Mouse (Mus musculus) C2C12 (cell line): Measurements from ENCODE around the gene Adgrb3. TPM values are rescaled to one million over a fixed set of nuclear protein-coding genes. Genes with fewer than 3 reads are reported as not detected.

ENCODE experiments used
- H3K27me3 ChIP-seq: one replicate; pipeline ENCODE4 v1.6.1; 2011; ENCODE audit not compliant: control insufficient read depth, insufficient read depth, insufficient read length
- H3K36me3 ChIP-seq: one replicate; pipeline ENCODE4 v1.6.1; 2011; ENCODE audit not compliant: control insufficient read depth, insufficient read depth
- H3K4me3 ChIP-seq: one replicate; pipeline ENCODE4 v1.5.1; 2011; ENCODE audit warnings: mild to moderate bottlenecking, control low read depth; ENCODE audit not compliant: poor library complexity, insufficient read depth, severe bottlenecking
- H3K79me2 ChIP-seq: one replicate; pipeline ENCODE4 v1.6.1; 2011; ENCODE audit not compliant: control insufficient read depth, insufficient read depth
- H3K79me3 ChIP-seq: one replicate; pipeline ENCODE4 v1.6.1; 2011; ENCODE audit warnings: low read depth, control low read depth
- H3ac ChIP-seq: one replicate; pipeline ENCODE3; 2011; ENCODE audit warnings: low read depth; ENCODE audit not compliant: control insufficient read depth, insufficient read length
- CEBPB ChIP-seq: IDR thresholded peaks from one replicate; pipeline ENCODE4 v1.6.1; 2011; ENCODE audit warnings: low read depth, mild to moderate bottlenecking, control low read depth, moderate library complexity
- CTCF ChIP-seq: IDR thresholded peaks from one replicate; pipeline ENCODE4 v1.5.1; 2011; ENCODE audit not compliant: control insufficient read depth, insufficient read depth, insufficient read length
- FOSL1 ChIP-seq: IDR thresholded peaks from one replicate; pipeline ENCODE4 v1.8.0; 2011; ENCODE audit warnings: mild to moderate bottlenecking, low read length; ENCODE audit not compliant: poor library complexity, insufficient read depth, severe bottlenecking
- MAX ChIP-seq: IDR thresholded peaks from one replicate; pipeline ENCODE4 v1.6.1; 2011; ENCODE audit warnings: mild to moderate bottlenecking, control low read depth
- MYOD1 ChIP-seq: IDR thresholded peaks from one replicate; pipeline ENCODE4 v1.6.1; 2011; ENCODE audit warnings: low read depth; ENCODE audit not compliant: control insufficient read depth, insufficient read length
- MYOG ChIP-seq: IDR thresholded peaks from one replicate; pipeline ENCODE4 v1.6.1; 2011; ENCODE audit not compliant: control insufficient read depth, insufficient read length; ENCODE audit errors: extremely low read depth
- USF1 ChIP-seq: IDR thresholded peaks from one replicate; pipeline ENCODE4 v1.6.1; 2011; ENCODE audit warnings: low read depth, mild to moderate bottlenecking, control low read depth, moderate library complexity
- polyA plus RNA-seq: library from polyadenylated mRNA; unstranded; fragments of >200 nt; fragmentation: generic; extraction: Trizol; gene quantifications from one replicate; pipeline ENCODE4 v1.2.1, GENCODE M21; 2012; ENCODE audit warnings: missing spikeins

Adgrb3 gene
- polyA plus RNA-seq, 1 experiment, result not detected

DNA sequence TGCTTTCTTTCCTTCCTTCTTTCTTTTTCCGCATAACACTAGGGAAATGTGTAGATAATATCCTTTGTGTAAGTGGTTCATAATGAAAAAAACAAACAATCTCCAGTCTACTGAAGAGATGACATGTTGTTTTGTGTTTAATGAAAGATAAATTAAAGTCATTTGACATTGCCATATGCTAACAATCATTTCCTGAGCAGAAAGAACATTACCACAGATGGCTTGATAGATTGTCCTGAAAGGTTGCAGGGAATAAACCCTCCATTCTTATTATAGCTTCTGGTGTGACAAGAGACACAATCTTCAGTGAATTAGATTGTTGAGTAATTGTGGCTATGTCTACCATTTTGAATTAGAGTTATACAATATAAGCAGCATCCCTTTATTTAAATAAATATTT, 247.8 kb downstream of the Adgrb3 start:
- no peaks in the 10 kb centered on the region for H3K27me3 ChIP-seq
- H3ac ChIP-seq, result no peak overlapping the region
- no peaks in the 10 kb centered on the region for H3K79me2 ChIP-seq
- H3K4me3 ChIP-seq, result no peak overlapping the region
- no peak for TF ChIP-seq FOSL1
- TF ChIP-seq CEBPB, result no peak
- TF ChIP-seq USF1, result no peak
- no peak for TF ChIP-seq MYOG
- no peak for TF ChIP-seq MYOD1
- TF ChIP-seq CTCF, result no peak
- TF ChIP-seq MAX, result no peak
- no peaks in the 10 kb centered on the region for H3K79me3 ChIP-seq
- H3K36me3 ChIP-seq, result no peaks in the 10 kb centered on the region

DNA sequence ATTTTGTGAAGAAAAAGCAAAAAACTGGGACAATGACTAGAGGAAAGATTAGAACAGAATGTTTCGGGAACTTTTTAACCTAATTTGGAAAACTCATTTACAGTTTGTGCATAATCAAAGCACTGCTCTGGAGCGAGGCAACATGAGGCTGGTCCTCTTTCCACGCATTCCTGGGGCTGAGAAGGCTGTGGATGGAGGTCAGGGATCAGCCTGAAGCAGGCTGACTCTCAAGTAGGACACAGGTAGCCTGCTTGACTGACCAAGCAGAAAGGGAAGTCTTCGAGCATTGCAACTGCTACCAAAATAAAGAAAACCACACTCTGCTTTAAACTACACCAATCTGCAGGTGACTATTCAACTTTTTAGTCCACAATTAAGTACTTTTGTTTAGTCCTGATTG, 251.7 kb downstream of the Adgrb3 start:
- TF ChIP-seq MYOG, result no peak
- no peak for TF ChIP-seq CTCF
- no peak for TF ChIP-seq MYOD1
- TF ChIP-seq USF1, result no peak
- no peak for TF ChIP-seq CEBPB
- TF ChIP-seq FOSL1, result no peak
- no peak for TF ChIP-seq MAX
- no peaks in the 10 kb centered on the region for H3K79me3 ChIP-seq
- H3K4me3 ChIP-seq, result no peak overlapping the region
- H3ac ChIP-seq, result no peak overlapping the region
- H3K27me3 ChIP-seq, result no peaks in the 10 kb centered on the region
- H3K79me2 ChIP-seq, result no peaks in the 10 kb centered on the region
- H3K36me3 ChIP-seq, result no peaks in the 10 kb centered on the region

DNA sequence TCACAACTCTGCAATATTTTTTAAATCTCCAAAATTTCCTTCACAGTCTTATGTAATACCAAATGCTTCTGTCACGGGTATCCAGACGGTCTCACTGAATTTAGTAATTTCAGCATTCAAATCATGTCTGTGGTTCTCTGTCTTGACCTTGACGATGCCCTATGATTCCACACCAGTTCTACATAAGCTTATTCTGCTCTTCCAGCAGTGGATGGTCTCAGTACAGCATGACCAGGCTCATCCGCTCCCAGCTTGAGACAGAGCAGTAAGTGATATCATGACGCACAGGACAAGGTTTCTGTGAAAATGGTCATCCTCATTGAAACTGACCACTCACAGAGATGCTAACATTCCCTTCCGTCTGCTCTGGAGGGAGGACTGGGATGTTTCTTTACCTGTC, 252.9 kb downstream of the Adgrb3 start:
- no peak for TF ChIP-seq MYOD1
- no peak for TF ChIP-seq MYOG
- no peak for TF ChIP-seq CEBPB
- TF ChIP-seq USF1, result no peak
- TF ChIP-seq FOSL1, result no peak
- no peak for TF ChIP-seq CTCF
- Histone ChIP-seq H3K4me3 (no peak overlapping the region), H3K36me3 (no peaks in the 10 kb centered on the region), H3K27me3 (no peaks in the 10 kb centered on the region), H3K79me2 (no peaks in the 10 kb centered on the region), H3ac (no peak overlapping the region), H3K79me3 (no peaks in the 10 kb centered on the region)

DNA sequence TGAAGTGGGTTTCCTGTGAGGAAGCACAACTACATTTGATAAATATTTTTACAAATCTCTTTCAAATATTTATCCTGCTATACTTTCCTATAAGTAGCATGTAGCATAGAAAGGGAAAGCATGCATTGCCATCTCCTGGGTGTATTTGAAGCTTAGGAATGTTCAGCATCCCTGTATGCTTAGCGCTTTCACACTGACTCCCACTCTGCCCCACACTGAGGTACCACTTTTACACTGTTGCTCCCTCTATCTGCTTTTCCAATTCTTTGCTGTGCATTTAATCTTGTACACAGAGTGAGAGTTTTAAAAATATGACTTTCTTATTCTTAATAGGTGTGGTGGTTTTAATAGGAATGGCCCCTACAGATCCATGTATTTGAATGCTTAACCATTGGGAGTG, 261.4 kb downstream of the Adgrb3 start:
- H3K36me3 ChIP-seq, result no peaks in the 10 kb centered on the region
- H3ac ChIP-seq, result no peak overlapping the region
- H3K27me3 ChIP-seq, result no peaks in the 10 kb centered on the region
- TF ChIP-seq FOSL1 (no peak), CEBPB (no peak), MYOD1 (no peak), USF1 (no peak), MYOG (no peak), MAX (no peak), CTCF (no peak)
- H3K79me2 ChIP-seq, result no peaks in the 10 kb centered on the region
- no peaks in the 10 kb centered on the region for H3K79me3 ChIP-seq
- no peak overlapping the region for H3K4me3 ChIP-seq

DNA sequence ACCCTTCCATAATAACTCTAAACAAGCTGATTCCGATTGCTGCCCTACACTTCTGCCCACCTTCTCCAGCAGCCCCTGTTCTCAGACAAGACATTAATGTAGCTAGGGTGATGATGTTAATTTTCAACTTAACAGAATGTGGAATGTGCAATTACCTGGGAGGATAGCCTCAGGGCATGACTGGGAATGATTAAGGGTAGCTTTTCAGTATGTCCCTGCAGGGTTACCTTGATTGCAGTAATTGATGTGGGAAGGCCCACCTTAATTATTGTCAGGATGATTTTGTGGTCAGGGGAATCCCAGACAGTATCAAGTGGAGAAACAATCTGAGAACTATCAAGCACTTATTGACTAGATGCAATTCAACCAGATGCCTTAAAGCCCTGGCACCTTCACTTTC, 283.4 kb downstream of the Adgrb3 start:
- H3K4me3 ChIP-seq, result no peak overlapping the region
- TF ChIP-seq USF1 (no peak), MYOD1 (no peak), MYOG (no peak), CEBPB (no peak), FOSL1 (no peak), CTCF (no peak), MAX (no peak)
- no peaks in the 10 kb centered on the region for H3K27me3 ChIP-seq

DNA sequence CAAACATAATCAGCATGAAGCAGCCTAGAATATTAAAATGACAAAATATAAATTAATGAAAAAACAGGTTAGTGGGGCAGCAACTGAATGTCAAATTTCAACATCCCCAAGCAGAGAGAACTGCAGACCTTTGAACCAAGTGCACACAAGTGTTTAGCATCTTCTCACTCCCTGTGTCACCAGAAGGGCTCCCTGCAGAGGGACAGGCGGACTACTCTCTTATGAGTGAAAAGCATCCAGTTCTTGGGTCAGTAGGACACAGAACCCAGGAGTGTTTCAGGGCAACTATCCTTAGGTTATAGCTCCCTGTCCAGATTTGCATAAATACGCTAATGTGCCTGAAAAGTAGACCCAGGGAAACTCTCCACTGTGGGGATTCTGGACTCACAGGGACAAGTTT, 285.6 kb downstream of the Adgrb3 start:
- Histone ChIP-seq H3K79me2 (no peaks in the 10 kb centered on the region), H3K27me3 (no peaks in the 10 kb centered on the region), H3K4me3 (no peak overlapping the region), H3K36me3 (no peaks in the 10 kb centered on the region), H3K79me3 (no peaks in the 10 kb centered on the region), H3ac (no peak overlapping the region)
- no peak for TF ChIP-seq MAX
- TF ChIP-seq CEBPB, result no peak
- no peak for TF ChIP-seq USF1
- no peak for TF ChIP-seq MYOD1
- TF ChIP-seq CTCF, result no peak
- TF ChIP-seq FOSL1, result no peak
- no peak for TF ChIP-seq MYOG

More for the DNA sequence above, 283.4 kb downstream of the Adgrb3 start:
- Histone ChIP-seq H3ac (no peak overlapping the region), H3K79me3 (no peaks in the 10 kb centered on the region), H3K36me3 (no peaks in the 10 kb centered on the region), H3K79me2 (no peaks in the 10 kb centered on the region)

DNA sequence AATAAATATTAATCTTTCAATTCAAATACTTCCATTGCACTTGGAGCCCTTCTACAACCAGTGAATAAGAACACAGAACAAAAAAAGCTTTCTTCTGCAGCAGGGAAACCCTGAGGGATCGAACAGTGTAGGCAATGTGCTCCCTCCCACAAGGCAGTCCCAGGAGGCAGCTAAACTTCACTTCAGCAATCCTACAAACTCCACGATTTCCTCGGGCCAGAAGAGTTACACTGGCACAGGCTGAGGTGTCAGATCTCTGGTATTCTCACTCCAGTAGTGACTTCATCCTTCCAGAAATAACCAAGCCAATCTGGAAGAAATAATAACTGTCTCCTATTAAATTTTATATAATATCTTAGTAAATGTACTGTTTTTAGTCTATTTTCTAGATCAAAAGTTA, 286.6 kb downstream of the Adgrb3 start:
- no peak overlapping the region for H3K4me3 ChIP-seq
- no peaks in the 10 kb centered on the region for H3K79me3 ChIP-seq
- no peak overlapping the region for H3ac ChIP-seq
- H3K36me3 ChIP-seq, result no peaks in the 10 kb centered on the region
- no peaks in the 10 kb centered on the region for H3K27me3 ChIP-seq
- TF ChIP-seq MYOG, result no peak
- TF ChIP-seq CTCF, result no peak
- TF ChIP-seq MAX, result no peak
- TF ChIP-seq USF1, result no peak
- TF ChIP-seq CEBPB, result no peak
- TF ChIP-seq MYOD1, result no peak
- TF ChIP-seq FOSL1, result no peak
- H3K79me2 ChIP-seq, result no peaks in the 10 kb centered on the region
